Mouse (Mus musculus) stomach, postnatal 0 days (tissue): Measurements from ENCODE around the gene Mtrex. TPM values are rescaled to one million over a fixed set of nuclear protein-coding genes. Genes with fewer than 3 reads are reported as not detected.

Experiments
- ATAC-seq: fragments of 200-750 bp; cut with Nextera tagmentation; 2 replicates; pipeline ENCODE4 v1.8.0; 2017; ENCODE audit not compliant: low FRiP score, low TSS enrichment
- DNase-seq: peaks from one replicate; pipeline ENCODE4 v3.0.0-alpha.2; 2016; ENCODE audit warnings: low spot score
- H3K27ac ChIP-seq: fragments of 300-500 bp; sonication (generic); replicated peaks from 2 replicates; pipeline ENCODE4 v1.5.1; 2014; ENCODE audit warnings: mild to moderate bottlenecking, control low read depth
- H3K27me3 ChIP-seq: fragments of 300-500 bp; sonication (generic); 2 replicates; pipeline ENCODE4 v1.6.1; 2014; ENCODE audit warnings: low read length; ENCODE audit not compliant: control insufficient read depth, insufficient read depth
- H3K36me3 ChIP-seq: fragments of 300-500 bp; sonication (generic); 2 replicates; pipeline ENCODE4 v1.6.1; 2014; ENCODE audit warnings: low read length, mixed read lengths; ENCODE audit not compliant: control insufficient read depth, insufficient read depth
- H3K4me1 ChIP-seq: fragments of 300-500 bp; sonication (generic); replicated peaks from 2 replicates; pipeline ENCODE4 v1.6.1; 2014; ENCODE audit warnings: antibody characterized with exemption; ENCODE audit not compliant: control insufficient read depth, insufficient read depth
- H3K4me2 ChIP-seq: fragments of 300-500 bp; sonication (generic); replicated peaks from 2 replicates; pipeline ENCODE4 v1.6.1; 2014; ENCODE audit warnings: low read depth, mild to moderate bottlenecking, control low read depth, moderate library complexity
- H3K4me3 ChIP-seq: fragments of 300-500 bp; sonication (generic); 2 replicates; pipeline ENCODE4 v1.5.1; 2014; ENCODE audit warnings: low read depth, low read length, control low read depth
- H3K9ac ChIP-seq: fragments of 300-500 bp; sonication (generic); 2 replicates; pipeline ENCODE4 v1.6.1; 2014; ENCODE audit warnings: mild to moderate bottlenecking, low read length, control low read depth, mixed read lengths
- H3K9me3 ChIP-seq: fragments of 300-500 bp; sonication (generic); 2 replicates; pipeline ENCODE4 v1.6.1; 2016; ENCODE audit warnings: low read length; ENCODE audit not compliant: control insufficient read depth
- CTCF ChIP-seq: IDR thresholded peaks from 2 replicates; pipeline ENCODE4 v1.5.1; 2016; ENCODE audit warnings: antibody characterized with exemption, low read depth, mild to moderate bottlenecking, moderate library complexity
- EP300 ChIP-seq: optimal IDR thresholded peaks from 2 replicates; pipeline ENCODE3; 2016; ENCODE audit warnings: antibody characterized with exemption
- WGBS: fragments of 180-500 bp; shearing (Covaris S2); extraction: QIAGEN DNeasy Blood & Tissue Kit; methylation state at CpG from one replicate; pipeline ENCODE4 v1.1.7; 2014; 5-methylcytosine and 5-hydroxymethylcytosine counted together
- polyA plus RNA-seq: library from polyadenylated mRNA; unstranded; fragments of >200 nt; fragmentation: Nextera tagmentation; extraction: Ambion mirVana; gene quantifications from 2 replicates; pipeline ENCODE4 v1.2.1, GENCODE M21; 2015

Gene Mtrex
- polyA plus RNA-seq: 21.5 and 21.7 TPM in 2 replicates

GRCm38 (mm10) chr13:112927287-112928001 is at the start of gene Mtrex, which contains the start of gene Dhx29:
Mtrex (minus strand) TSS chr13:112927398.
Dhx29 (plus strand) TSS chr13:112927454.
- Histone ChIP-seq H3K27ac (peak within 1 kb of the TSS; percentile 85), H3K4me2 (peak within 1 kb of the TSS; percentile 62), H3K9ac (peak within 1 kb of the TSS; percentile 76), H3K4me3 (peak within 1 kb of the TSS; percentile 70), H3K4me1 (0 out of 2 replicates have a peak, but pooled peaks cover 3% of the 10 kb centered on the region), H3K36me3 (no peaks in the 10 kb centered on the region), H3K9me3 (no peaks in the 10 kb centered on the region), H3K27me3 (no peaks in the 10 kb centered on the region)
- TF ChIP-seq CTCF (peak; percentile 12; the same call in 1 of the 2 replicates), EP300 (no peak)
- DNase-seq (peak; percentile 98), ATAC-seq (peak; percentile 99)
- WGBS: 1% methylated on average over 57 of the region's 57 CpGs

GRCm38 (mm10) chr13:112976720-112977119 is 49.5 kb upstream of the Mtrex start:
- Histone ChIP-seq H3K4me2 (no peak overlapping the region), H3K36me3 (no peaks in the 10 kb centered on the region), H3K9me3 (no peaks in the 10 kb centered on the region), H3K4me1 (no peaks in the 10 kb centered on the region), H3K27me3 (no peaks in the 10 kb centered on the region), H3K27ac (no peak overlapping the region), H3K4me3 (no peak overlapping the region), H3K9ac (no peak overlapping the region)
- ATAC-seq (no peak), DNase-seq (no peak)
- 39% methylated on average over 10 of the region's 10 CpGs for WGBS
- TF ChIP-seq EP300 (no peak), CTCF (no peak)

- WGBS: 91% methylated on average over 5 of the region's 5 CpGs
- no peak overlapping the region for H3K4me2 ChIP-seq
- no peak for ATAC-seq
Observed at GRCm38 (mm10) chr13:112967267-112967666, 40.1 kb upstream of the Mtrex start.

GRCm38 (mm10) chr13:112964421-112964820 is 37.2 kb upstream of the Mtrex start:
- Histone ChIP-seq H3K36me3 (peaks cover 7% of the 10 kb centered on the region; the same call in 1 of the 2 replicates), H3K27me3 (no peaks in the 10 kb centered on the region), H3K4me1 (no peaks in the 10 kb centered on the region), H3K9ac (no peak overlapping the region), H3K4me3 (no peak overlapping the region), H3K27ac (no peak overlapping the region), H3K4me2 (no peak overlapping the region), H3K9me3 (no peaks in the 10 kb centered on the region)
- WGBS: 90% methylated on average over 12 of the region's 12 CpGs
- DNase-seq (no peak), ATAC-seq (no peak)
- no peak for TF ChIP-seq CTCF
- no peak for TF ChIP-seq EP300

More at GRCm38 (mm10) chr13:112967267-112967666, 40.1 kb upstream of the Mtrex start:
- Histone ChIP-seq H3K9ac (no peak overlapping the region), H3K4me3 (no peak overlapping the region), H3K36me3 (peaks cover 3% of the 10 kb centered on the region; the same call in 1 of the 2 replicates), H3K4me1 (no peaks in the 10 kb centered on the region), H3K27ac (no peak overlapping the region), H3K27me3 (no peaks in the 10 kb centered on the region), H3K9me3 (no peaks in the 10 kb centered on the region)
- no peak for DNase-seq
- TF ChIP-seq CTCF: no peak
- no peak for TF ChIP-seq EP300

GRCm38 (mm10) chr13:112963081-112963480 is 35.9 kb upstream of the Mtrex start:
- ATAC-seq: no peak
- H3K36me3 ChIP-seq: peaks cover 10% of the 10 kb centered on the region; the same call in 1 of the 2 replicates
- no peak for TF ChIP-seq CTCF
- TF ChIP-seq EP300: no peak
- 80% methylated on average over 5 of the region's 5 CpGs for WGBS
- H3K4me3 ChIP-seq: no peak overlapping the region
- H3K27me3 ChIP-seq: no peaks in the 10 kb centered on the region
- H3K9me3 ChIP-seq: no peaks in the 10 kb centered on the region
- no peak overlapping the region for H3K4me2 ChIP-seq
- H3K27ac ChIP-seq: no peak overlapping the region
- no peak overlapping the region for H3K9ac ChIP-seq
- H3K4me1 ChIP-seq: no peaks in the 10 kb centered on the region
- no peak for DNase-seq

- Histone ChIP-seq H3K36me3 (peaks cover 22% of the 10 kb centered on the region), H3K27me3 (no peaks in the 10 kb centered on the region), H3K4me3 (no peak overlapping the region), H3K9ac (no peak overlapping the region), H3K27ac (no peak overlapping the region), H3K4me2 (no peak overlapping the region), H3K9me3 (no peaks in the 10 kb centered on the region), H3K4me1 (no peaks in the 10 kb centered on the region)
- WGBS: 93% methylated on average over 8 of the region's 8 CpGs
- TF ChIP-seq CTCF (no peak), EP300 (no peak)
- no peak for ATAC-seq
- no peak for DNase-seq
Observed at GRCm38 (mm10) chr13:112954067-112954466, 26.9 kb upstream of the Mtrex start.
